Mouse (Mus musculus) ES-Bruce4 (cell line): Measurements from ENCODE around the gene Ldhc.

ENCODE experiments used
- CTCF ChIP-seq: IDR thresholded peaks from one replicate; pipeline ENCODE4 v1.8.1; 2011; ENCODE audit warnings: low read depth, low read length
- EP300 ChIP-seq: IDR thresholded peaks from 2 replicates; pipeline ENCODE4 v1.6.1; 2011; ENCODE audit warnings: low read depth, low read length; ENCODE audit not compliant: insufficient read depth
- POLR2A ChIP-seq: IDR thresholded peaks from one replicate; pipeline ENCODE4 v1.8.1; 2011; ENCODE audit warnings: low read length; ENCODE audit not compliant: insufficient read depth

- no peak for TF ChIP-seq CTCF
- no peak for TF ChIP-seq POLR2A
- TF ChIP-seq EP300, result no peak
These were observed 50.2 kb downstream of the Ldhc start for GRCm38 (mm10) chr7:46911250-46911649.
